Mouse (Mus musculus): ENCODE measurements around the gene Zbtb8b. TPM values are rescaled to one million over a fixed set of nuclear protein-coding genes. Genes with fewer than 3 reads are reported as not detected.
A peak's percentile ranks its signal among the peaks of the same experiment; 100 is the strongest.

Gene Zbtb8b
- polyA plus RNA-seq, 1 experiment from 2014 or later, result 1.7 TPM

DNA sequence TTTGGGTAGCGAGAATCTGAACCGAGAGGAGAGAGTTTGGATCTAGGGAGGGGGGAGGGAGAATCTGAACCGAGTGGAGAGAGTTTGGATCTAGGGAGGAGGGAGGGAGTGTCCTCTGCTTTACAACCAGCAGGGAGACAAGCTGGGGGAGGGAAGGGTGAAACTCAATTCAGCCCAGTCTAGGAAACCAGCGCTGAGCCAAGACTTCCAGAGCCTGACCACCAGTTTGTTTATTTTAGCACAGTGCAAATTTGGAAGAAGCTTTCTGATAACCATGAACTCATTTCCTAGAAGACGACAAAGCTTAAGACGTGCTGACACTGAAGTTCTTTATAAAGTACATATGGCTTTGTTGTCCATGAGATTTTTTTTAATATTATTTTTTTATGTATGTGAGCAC, 56.2 kb downstream of the Zbtb8b start:
- H3K4me1 ChIP-seq, result 0 out of 2 replicates have a peak, but pooled peaks cover 4% of the 10 kb centered on the region
- no peak overlapping the region for H3K9ac ChIP-seq
- peak overlapping the region; percentile 79 for H3K27ac ChIP-seq
- no peaks in the 10 kb centered on the region for H3K27me3 ChIP-seq (replicated peaks)
- no peak overlapping the region for H3K4me2 ChIP-seq
- 10% methylated on average over 6 of the region's 6 CpGs for WGBS
- H3K36me3 ChIP-seq, result no peaks in the 10 kb centered on the region
- ATAC-seq (ENCODE audit: insufficient read depth, low FRiP score, low read depth), result peak; percentile 78
- no peak overlapping the region for H3K4me3 ChIP-seq (replicated peaks)
- H3K9me3 ChIP-seq, result no peaks in the 10 kb centered on the region

DNA sequence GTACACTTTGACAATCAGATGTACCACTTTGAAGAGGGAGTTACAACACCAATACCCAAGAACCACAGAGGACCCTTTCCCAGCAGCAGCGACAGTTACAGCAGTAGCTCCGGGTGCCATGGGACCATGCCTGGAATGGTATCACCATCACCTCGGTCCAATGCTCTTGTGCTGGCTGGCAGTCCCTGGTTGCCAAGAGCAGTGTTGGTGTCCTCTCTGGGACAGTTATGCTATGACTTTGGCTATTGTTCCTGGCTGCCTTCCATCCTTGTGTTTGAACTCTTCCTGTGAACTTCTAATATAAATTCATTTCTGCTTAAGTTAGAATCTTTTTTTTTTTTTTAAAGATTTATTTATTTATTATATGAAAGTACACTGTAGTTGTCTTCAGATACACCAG, 57.1 kb downstream of the Zbtb8b start:
- Histone ChIP-seq H3K36me3 (no peaks in the 10 kb centered on the region), H3K4me2 (no peak overlapping the region), H3K9me3 (no peaks in the 10 kb centered on the region), H3K4me3 (replicated peaks) (no peak overlapping the region), H3K4me1 (0 out of 2 replicates have a peak, but pooled peaks cover 4% of the 10 kb centered on the region), H3K27ac (no peak overlapping the region), H3K9ac (no peak overlapping the region), H3K27me3 (replicated peaks) (no peaks in the 10 kb centered on the region)
- WGBS, result 88% methylated on average over 3 of the region's 3 CpGs
- ATAC-seq (ENCODE audit: insufficient read depth, low FRiP score, low read depth), result no peak

DNA sequence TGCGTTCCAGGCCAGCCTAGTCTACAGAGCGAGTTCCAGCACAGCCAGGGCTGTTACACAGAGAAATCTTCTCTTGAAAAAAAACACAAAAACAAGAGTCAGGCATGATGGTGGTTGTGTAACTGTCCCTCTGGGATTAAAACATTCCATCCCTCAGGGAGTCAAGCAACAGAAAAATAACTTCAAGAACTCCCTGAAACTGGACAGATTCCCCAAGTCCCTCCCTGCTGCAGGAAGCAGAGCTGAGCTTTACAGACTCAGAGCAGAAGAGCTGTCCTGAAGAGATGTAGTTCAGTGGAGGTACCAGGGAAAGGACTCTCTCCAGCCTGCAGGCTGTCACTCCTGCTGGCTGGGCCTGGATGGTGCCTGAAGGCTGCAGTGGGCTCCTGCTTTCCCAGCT, 58.2 kb downstream of the Zbtb8b start:
- Histone ChIP-seq H3K27me3 (replicated peaks) (no peaks in the 10 kb centered on the region), H3K9me3 (no peaks in the 10 kb centered on the region), H3K4me1 (0 out of 2 replicates have a peak, but pooled peaks cover 4% of the 10 kb centered on the region), H3K27ac (0 out of 2 replicates have a peak overlapping the region, but pooled peaks have one; percentile 11), H3K4me3 (replicated peaks) (no peak overlapping the region), H3K36me3 (no peaks in the 10 kb centered on the region), H3K9ac (no peak overlapping the region), H3K4me2 (no peak overlapping the region)
- WGBS, result 89% methylated on average over 2 of the region's 2 CpGs
- no peak for ATAC-seq (ENCODE audit: insufficient read depth, low FRiP score, low read depth)

DNA sequence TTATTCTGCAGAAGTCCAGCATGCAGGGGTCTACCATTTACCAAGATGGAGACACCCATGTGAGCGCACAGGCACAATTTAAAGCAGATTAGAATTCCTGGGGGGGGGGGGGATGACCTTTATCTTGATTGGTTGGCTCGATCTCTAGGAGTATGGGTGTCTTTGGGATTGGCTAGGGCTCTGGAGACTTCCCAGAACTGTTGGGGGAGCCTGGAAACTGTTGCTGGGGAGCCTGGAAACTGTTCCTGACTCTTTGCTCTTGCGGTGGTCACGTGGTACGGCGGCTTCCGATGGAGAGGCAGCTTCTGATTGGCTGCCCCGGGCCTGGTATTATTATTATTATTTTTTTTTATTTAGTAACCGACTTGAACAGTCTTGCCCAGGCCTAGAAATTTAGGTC, 58.6 kb downstream of the Zbtb8b start:
- 0 out of 2 replicates have a peak, but pooled peaks cover 4% of the 10 kb centered on the region for H3K4me1 ChIP-seq
- H3K9ac ChIP-seq, result no peak overlapping the region
- no peaks in the 10 kb centered on the region for H3K27me3 ChIP-seq (replicated peaks)
- H3K27ac ChIP-seq, result no peak overlapping the region
- no peak for ATAC-seq (ENCODE audit: insufficient read depth, low FRiP score, low read depth)
- H3K9me3 ChIP-seq, result no peaks in the 10 kb centered on the region
- H3K4me2 ChIP-seq, result no peak overlapping the region
- H3K36me3 ChIP-seq, result no peaks in the 10 kb centered on the region
- H3K4me3 ChIP-seq (replicated peaks), result no peak overlapping the region
- WGBS, result 94% methylated on average over 9 of the region's 9 CpGs

DNA sequence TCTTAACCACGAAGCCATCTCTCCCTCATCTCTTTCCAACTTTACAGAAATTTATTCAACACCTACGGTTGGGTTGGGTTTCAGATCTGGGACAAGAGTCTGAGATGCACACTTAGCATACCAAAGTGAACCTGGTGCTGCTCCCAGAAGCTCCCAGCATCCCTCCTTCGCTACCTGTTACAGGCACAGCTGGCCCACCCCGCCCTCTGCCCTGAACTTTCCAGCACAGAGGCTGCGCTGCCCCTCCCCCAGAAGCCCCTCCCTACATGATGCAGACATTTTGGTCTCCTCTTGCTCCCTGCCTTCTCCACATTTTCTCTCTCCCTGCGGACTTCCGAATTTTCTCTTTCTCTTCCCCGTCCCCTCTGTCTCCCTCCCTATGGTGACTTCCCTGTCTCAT, 59.5 kb downstream of the Zbtb8b start:
- H3K27me3 ChIP-seq (replicated peaks), result no peaks in the 10 kb centered on the region
- 0 out of 2 replicates have a peak, but pooled peaks cover 4% of the 10 kb centered on the region for H3K4me1 ChIP-seq
- no peaks in the 10 kb centered on the region for H3K9me3 ChIP-seq
- no peak overlapping the region for H3K4me2 ChIP-seq
- ATAC-seq (ENCODE audit: insufficient read depth, low FRiP score, low read depth), result no peak
- no peak overlapping the region for H3K27ac ChIP-seq
- H3K36me3 ChIP-seq, result no peaks in the 10 kb centered on the region
- 74% methylated on average over 8 of the region's 8 CpGs for WGBS
- no peak overlapping the region for H3K4me3 ChIP-seq (replicated peaks)
- no peak overlapping the region for H3K9ac ChIP-seq

DNA sequence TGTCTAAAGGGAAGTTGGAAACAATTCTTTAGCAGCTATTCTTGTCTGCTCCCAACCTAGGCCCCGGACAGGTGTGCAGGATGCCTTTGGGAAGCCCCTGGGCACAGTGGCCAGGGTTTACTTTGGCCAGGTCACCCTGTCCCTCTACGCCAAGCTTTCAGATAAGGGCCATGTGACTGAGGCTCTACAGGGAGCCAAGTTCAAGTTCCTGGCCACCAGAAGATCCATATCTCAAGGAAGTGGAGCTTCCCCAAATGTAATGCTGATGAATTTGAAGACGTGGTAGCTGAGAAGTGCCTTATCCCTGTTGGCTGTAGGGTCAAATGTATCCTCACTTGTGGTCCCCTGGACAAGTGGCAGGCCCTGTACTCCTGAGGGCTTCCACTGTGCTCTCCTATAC, 60.8 kb downstream of the Zbtb8b start:
- Histone ChIP-seq H3K4me2 (no peak overlapping the region), H3K27me3 (replicated peaks) (no peaks in the 10 kb centered on the region), H3K9me3 (no peaks in the 10 kb centered on the region), H3K4me1 (0 out of 2 replicates have a peak, but pooled peaks cover 4% of the 10 kb centered on the region), H3K9ac (no peak overlapping the region), H3K4me3 (replicated peaks) (no peak overlapping the region), H3K27ac (no peak overlapping the region), H3K36me3 (no peaks in the 10 kb centered on the region)
- ATAC-seq (ENCODE audit: insufficient read depth, low FRiP score, low read depth), result no peak
- WGBS, result 69% methylated on average over 3 of the region's 3 CpGs

DNA sequence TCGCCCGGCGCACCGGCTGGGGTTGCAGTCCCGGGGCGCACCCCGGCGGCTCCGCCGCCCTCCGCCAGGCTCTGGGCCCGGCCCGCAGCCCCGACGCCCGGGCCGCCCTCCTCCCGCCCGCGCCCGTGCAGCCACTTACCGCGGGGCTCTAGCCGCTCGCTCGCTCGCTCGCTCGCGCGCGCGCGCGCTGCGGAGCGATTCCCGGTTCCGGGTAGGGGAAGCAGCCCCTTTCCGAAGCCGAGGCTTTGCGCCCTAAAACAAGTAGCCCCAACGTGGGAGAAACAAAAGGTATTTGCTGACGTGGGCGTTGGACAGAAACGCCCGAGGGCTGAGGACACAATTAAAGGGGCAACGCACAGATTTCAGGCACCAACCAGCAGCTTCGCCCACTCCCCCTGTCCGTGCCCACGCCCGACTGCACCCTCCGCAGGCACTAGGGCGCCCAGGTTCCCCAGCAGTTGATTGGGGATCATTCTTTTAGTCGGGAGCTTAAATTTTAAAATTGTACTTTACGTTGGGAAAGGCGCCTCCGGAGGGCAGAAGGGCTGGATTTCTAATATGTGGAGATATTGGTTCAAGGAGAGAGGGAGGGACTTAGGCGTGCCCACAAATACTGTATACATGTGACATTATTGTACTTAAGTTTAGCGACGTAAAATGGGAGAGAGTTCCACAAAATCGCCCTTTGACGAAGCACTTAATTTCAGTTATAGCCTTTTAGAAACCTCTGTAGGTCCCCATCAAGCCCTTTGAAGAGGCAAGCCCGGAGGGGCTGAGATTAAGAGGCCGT, 62.9 kb downstream of the Zbtb8b start, which contains the start of gene Zbtb8a:
Gene Zbtb8a (minus strand): TSS at position 516 of the 790 bp plus-strand sequence.
- Histone ChIP-seq H3K36me3 (no peaks in the 10 kb centered on the region), H3K27me3 (replicated peaks) (no peaks in the 10 kb centered on the region), H3K4me2 (peak within 1 kb of the TSS; percentile 69), H3K27ac (peak within 1 kb of the TSS; percentile 93), H3K4me3 (replicated peaks) (peak within 1 kb of the TSS; percentile 83), H3K9ac (peak within 1 kb of the TSS; percentile 85), H3K4me1 (0 out of 2 replicates have a peak, but pooled peaks cover 5% of the 10 kb centered on the region), H3K9me3 (no peaks in the 10 kb centered on the region)
- WGBS, result under 1% methylated on average over 64 of the region's 65 CpGs
- ATAC-seq (ENCODE audit: insufficient read depth, low FRiP score, low read depth), result peak; percentile 67

DNA sequence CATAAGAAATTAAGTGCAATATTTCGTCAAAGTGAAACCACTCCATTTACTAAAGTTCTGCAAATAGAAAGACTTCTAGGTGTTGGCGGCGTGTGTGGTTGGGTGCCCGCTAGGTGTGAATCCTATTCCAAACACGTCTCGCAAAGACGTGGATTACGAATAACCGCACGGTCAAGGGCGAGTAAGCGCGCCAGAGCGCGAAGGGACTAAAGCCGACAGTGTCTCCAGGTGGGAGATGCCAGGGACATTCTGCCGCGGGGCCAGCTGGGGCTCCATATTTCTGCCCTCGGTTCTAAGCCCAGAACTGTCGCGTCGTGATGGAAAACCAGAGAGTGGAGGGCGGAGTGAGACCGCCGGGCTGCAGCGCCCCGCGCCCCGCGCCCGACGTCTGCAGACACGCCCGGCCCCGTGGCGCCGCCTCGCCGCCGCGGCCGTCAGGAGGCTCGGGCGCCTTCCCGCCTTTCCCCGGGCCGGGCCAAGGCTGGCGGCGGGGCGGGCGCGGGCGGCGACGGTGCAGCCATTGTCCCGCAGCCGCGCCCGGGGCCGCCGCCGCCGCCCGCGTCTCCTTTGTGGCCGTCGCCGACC, 63.6 kb downstream of the Zbtb8b start:
- under 1% methylated on average over 57 of the region's 68 CpGs for WGBS
- peak overlapping the region; percentile 83 for H3K4me3 ChIP-seq (replicated peaks)
- peak; percentile 72 for ATAC-seq (ENCODE audit: insufficient read depth, low FRiP score, low read depth)

DNA sequence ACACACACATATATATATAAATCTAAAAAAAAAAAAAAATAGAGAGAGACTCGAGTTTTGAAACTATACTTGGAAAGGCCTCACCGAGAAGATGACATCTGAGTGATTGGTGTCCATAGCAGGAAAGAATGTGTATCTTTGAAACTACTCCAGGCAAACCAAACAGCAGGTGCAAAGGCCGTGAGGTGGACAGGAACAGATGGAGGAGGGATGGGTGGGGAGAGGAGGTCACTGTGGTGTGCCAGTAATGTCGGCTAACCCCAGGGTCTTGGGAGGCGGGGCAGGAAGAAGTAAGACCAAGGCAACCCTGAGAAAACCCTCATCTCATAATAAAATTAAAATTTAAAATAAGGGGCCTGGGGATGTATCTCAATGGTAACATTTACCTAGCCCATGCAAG, 64.8 kb downstream of the Zbtb8b start:
- no peak overlapping the region for H3K9ac ChIP-seq
- no peak for ATAC-seq (ENCODE audit: insufficient read depth, low FRiP score, low read depth)
- no peak overlapping the region; the same call in 1 of the 2 replicates for H3K4me2 ChIP-seq
- H3K27ac ChIP-seq, result no peak overlapping the region
- no peaks in the 10 kb centered on the region for H3K9me3 ChIP-seq
- H3K27me3 ChIP-seq (replicated peaks), result no peaks in the 10 kb centered on the region
- no peaks in the 10 kb centered on the region for H3K36me3 ChIP-seq
- H3K4me3 ChIP-seq (replicated peaks), result no peak overlapping the region
- 0 out of 2 replicates have a peak, but pooled peaks cover 5% of the 10 kb centered on the region for H3K4me1 ChIP-seq
- WGBS, result 74% methylated on average over 5 of the region's 5 CpGs

More for the DNA sequence above, 63.6 kb downstream of the Zbtb8b start:
- peak overlapping the region; percentile 69 for H3K4me2 ChIP-seq
- H3K4me1 ChIP-seq, result 0 out of 2 replicates have a peak, but pooled peaks cover 5% of the 10 kb centered on the region
- no peaks in the 10 kb centered on the region for H3K36me3 ChIP-seq
- no peaks in the 10 kb centered on the region for H3K27me3 ChIP-seq (replicated peaks)
- H3K9me3 ChIP-seq, result no peaks in the 10 kb centered on the region
- H3K9ac ChIP-seq, result peak overlapping the region; percentile 85
- H3K27ac ChIP-seq, result peak overlapping the region; percentile 93

Other genes with a start within 250 kb of the Zbtb8b start
- gene C77080, start 179.4 kb downstream of the Zbtb8b start, polyA plus RNA-seq (2015; fragmentation: Nextera tagmentation; extraction: Ambion mirVana), result 11.8 and 12.6 TPM in 2 replicates
- gene Sync, start 153.2 kb downstream of the Zbtb8b start, polyA plus RNA-seq (2015; fragmentation: Nextera tagmentation; extraction: Ambion mirVana), result 2.0 and 2.1 TPM in 2 replicates
- 330 and 336 TPM in 2 replicates for gene Rbbp4, start 105.5 kb downstream of the Zbtb8b start, polyA plus RNA-seq (2015; fragmentation: Nextera tagmentation; extraction: Ambion mirVana)
- gene Zbtb8os, start 105.2 kb downstream of the Zbtb8b start, polyA plus RNA-seq (2015; fragmentation: Nextera tagmentation; extraction: Ambion mirVana), result 45.7 and 51.4 TPM in 2 replicates
- 17.2 and 18.1 TPM in 2 replicates for gene Zbtb8a, start 62.7 kb downstream of the Zbtb8b start, polyA plus RNA-seq (2015; fragmentation: Nextera tagmentation; extraction: Ambion mirVana)
- 24.4 and 27.0 TPM in 2 replicates for gene Bsdc1, start 20.7 kb upstream of the Zbtb8b start, polyA plus RNA-seq (2015; fragmentation: Nextera tagmentation; extraction: Ambion mirVana)
- not detected in 2 replicates for gene Tssk3, start 50.2 kb upstream of the Zbtb8b start, polyA plus RNA-seq (2015; fragmentation: Nextera tagmentation; extraction: Ambion mirVana)
- 0.26 TPM in 1 of 2 replicates, not detected in the other for gene Fam229a, start 50.3 kb upstream of the Zbtb8b start, polyA plus RNA-seq (2015; fragmentation: Nextera tagmentation; extraction: Ambion mirVana)
- gene Marcksl1, start 72.7 kb upstream of the Zbtb8b start, polyA plus RNA-seq (2015; fragmentation: Nextera tagmentation; extraction: Ambion mirVana), result 490 and 533 TPM in 2 replicates
- 197 and 200 TPM in 2 replicates for gene Hdac1, start 101.9 kb upstream of the Zbtb8b start, polyA plus RNA-seq (2015; fragmentation: Nextera tagmentation; extraction: Ambion mirVana)
- 6.3 and 6.9 TPM in 2 replicates for gene Lck, start 132.8 kb upstream of the Zbtb8b start, polyA plus RNA-seq (2015; fragmentation: Nextera tagmentation; extraction: Ambion mirVana)
- gene Fam167b, start 137.7 kb upstream of the Zbtb8b start, polyA plus RNA-seq (2015; fragmentation: Nextera tagmentation; extraction: Ambion mirVana), result 3.5 and 3.9 TPM in 2 replicates
- 263 and 265 TPM in 2 replicates for gene Eif3i, start 159.8 kb upstream of the Zbtb8b start, polyA plus RNA-seq (2015; fragmentation: Nextera tagmentation; extraction: Ambion mirVana)
- gene Tmem234, start 159.8 kb upstream of the Zbtb8b start, polyA plus RNA-seq (2015; fragmentation: Nextera tagmentation; extraction: Ambion mirVana), result 194 and 200 TPM in 2 replicates
- 1.7 and 2.4 TPM in 2 replicates for gene Dcdc2b, start 173.4 kb upstream of the Zbtb8b start, polyA plus RNA-seq (2015; fragmentation: Nextera tagmentation; extraction: Ambion mirVana)
- 25.0 and 29.5 TPM in 2 replicates for gene Iqcc, start 178.2 kb upstream of the Zbtb8b start, polyA plus RNA-seq (2015; fragmentation: Nextera tagmentation; extraction: Ambion mirVana)
- gene Ccdc28b, start 183.1 kb upstream of the Zbtb8b start, polyA plus RNA-seq (2015; fragmentation: Nextera tagmentation; extraction: Ambion mirVana), result 46.5 and 48.5 TPM in 2 replicates
- gene Txlna, start 200.2 kb upstream of the Zbtb8b start, polyA plus RNA-seq (2015; fragmentation: Nextera tagmentation; extraction: Ambion mirVana), result 63.0 and 66.1 TPM in 2 replicates
- gene Kpna6, start 231.9 kb upstream of the Zbtb8b start, polyA plus RNA-seq (2015; fragmentation: Nextera tagmentation; extraction: Ambion mirVana), result 13.6 and 14.4 TPM in 2 replicates

Data from stomach, embryonic 15.5 days (tissue).